Mouse (Mus musculus) gastrocnemius, postnatal 14 days (tissue): ENCODE measurements around the gene Mettl7a1. TPM values are rescaled to one million over a fixed set of nuclear protein-coding genes. Genes with fewer than 3 reads are reported as not detected.
"Not testable (repeated sequence)": the region's sequence is repeated elsewhere in the genome, so short reads cannot be mapped to it uniquely, and the experiment has no call there.

Experiments used
- DNase-seq: peaks from one replicate; pipeline ENCODE4 v3.0.0; 2021; ENCODE audit warnings: mixed read lengths
- intact Hi-C: fragments of 180-260 bp; cut with DNase I; formaldehyde crosslinking; loops from one replicate; pipeline ENCODE4 v1.15.1; 2025; ENCODE audit warnings: low total_unique reads
- total RNA-seq, 2 experiments: library from RNA; stranded (reverse); gene quantifications; 2 replicates each; pipeline ENCODE4 v1.2.3; 2021

The Mettl7a1 gene
- total RNA-seq, 2 experiments from 2014 or later: 18.5 to 23.0 TPM

DNA sequence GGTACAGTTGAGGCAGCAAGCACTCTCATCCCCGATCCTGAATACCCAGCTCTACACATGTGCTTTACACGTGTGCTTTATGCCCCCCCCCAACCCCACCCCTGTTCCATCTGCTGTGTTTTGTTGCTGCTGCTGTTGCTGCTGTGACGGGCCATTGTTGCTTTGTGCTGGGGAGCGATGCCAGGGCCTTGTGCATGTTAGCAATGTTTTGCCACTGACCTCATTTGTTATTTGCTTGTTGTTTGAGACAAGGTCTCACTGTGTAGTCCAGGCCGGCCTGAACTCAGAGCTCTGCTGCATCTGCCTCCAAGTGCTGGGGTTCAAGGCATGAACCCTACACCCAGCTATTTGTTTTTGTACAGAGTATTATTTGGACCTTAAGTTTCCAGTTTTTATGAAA is 13.1 kb upstream of the Mettl7a1 start:
- intact Hi-C loops: no loop called here
- DNase-seq: no peak

DNA sequence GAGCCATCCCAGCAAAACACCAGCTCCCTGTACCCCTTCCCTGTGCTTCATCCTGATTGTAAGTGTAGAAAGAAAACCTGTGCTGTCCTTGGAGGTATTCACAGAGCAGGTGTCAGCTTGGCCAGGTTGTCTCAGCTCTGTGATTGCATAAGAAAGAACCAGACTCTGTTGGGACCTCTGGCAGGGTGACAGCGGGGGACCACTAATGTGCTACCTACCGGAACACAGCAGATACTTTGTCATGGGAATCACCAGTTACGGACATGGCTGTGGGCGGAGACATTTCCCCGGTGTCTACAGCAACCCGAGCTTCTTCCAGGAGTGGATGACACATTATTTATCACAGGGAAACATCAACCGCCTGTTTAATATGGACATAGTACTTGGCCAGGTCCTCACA is 11.6 kb upstream of the Mettl7a1 start:
- no peak for DNase-seq
- intact Hi-C loops: no loop called here

DNA sequence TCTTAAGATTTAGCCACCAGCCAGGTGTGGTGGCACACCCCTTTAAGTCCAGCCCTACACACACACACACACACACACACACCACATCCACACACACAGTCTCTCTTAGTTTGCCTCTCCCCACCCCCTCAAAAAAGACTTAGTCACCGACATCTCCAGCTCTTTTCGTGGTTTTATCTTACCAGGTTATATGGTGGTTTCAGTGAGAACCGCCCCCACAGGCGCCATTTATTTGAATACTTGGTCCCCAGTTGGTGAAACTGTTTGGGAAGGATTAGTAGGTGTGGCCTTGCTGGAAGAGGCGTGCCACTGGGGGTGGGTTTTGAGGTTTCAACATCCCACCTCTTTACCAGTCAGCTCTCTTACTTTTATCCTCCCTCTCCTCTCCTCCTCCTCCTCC is 6.1 kb upstream of the Mettl7a1 start:
- DNase-seq: no peak
- intact Hi-C loops: no loop called here

DNA sequence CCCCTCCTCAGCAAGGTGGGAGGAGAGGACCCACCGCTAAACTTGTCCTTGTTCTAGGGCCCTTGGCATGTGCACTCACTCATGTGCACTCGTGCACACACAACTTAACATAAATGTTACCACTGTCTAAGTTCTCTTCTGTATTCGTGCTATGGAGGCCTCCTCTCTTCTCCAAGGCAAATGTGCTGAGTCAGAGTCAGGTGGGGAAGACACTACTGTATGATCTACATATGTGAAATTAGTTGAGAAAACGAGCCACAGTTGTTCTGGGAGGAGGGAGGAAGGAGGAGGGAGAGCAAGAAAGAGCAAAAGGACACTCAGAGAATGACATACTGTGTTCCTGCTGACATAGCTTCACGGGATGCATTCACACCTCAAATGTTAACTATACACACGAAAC is 3.4 kb upstream of the Mettl7a1 start:
- DNase-seq: no peak
- intact Hi-C loops: no loop called here

DNA sequence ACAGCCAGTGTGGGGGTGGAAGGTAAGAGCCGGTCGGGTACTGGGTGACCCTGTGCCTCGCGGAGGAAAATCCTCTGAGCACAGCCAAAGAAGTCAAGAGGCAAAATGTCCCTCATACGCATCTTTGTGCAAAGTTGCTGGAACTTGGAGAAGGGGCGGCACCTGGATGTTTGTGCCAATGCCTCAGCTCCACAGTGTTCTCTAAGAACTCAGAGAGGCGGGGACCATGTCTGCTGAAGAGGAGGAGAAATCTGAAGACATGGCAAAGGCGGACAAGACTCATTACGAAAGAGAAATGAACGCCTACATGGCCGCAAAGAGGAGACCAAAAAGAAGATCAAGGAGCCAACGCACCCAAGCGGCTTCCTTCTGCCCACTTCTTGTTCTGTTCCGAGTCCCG is 2.4 kb upstream of the Mettl7a1 start:
- no peak for DNase-seq
- intact Hi-C loops: no loop called here

DNA sequence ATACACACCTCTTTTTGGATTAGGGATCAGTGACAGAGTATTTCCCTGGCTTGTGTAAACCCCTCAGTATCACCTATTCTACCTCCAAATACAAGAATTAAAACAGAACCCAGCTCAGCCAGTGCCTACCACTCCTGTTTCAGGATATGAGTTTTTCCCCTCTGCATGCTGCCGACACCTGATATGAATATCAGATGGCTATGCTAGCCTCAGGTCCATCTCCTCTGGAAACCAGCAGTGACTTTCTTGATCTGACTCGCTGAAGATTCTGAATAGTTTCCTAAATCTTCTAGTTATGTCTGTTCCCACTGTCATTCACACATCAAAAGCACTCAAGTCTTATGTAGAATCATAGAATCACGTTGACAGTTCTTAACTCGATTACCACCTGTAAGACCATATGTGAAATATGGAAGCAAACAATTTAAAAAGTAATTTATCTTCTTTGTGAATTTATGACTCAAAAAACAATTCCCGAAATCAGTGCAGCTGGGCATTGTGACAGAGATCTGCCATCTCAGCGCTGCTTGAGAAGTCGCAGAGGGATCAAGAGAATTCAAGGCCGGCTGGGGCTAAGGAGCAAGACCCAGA is 417 bp upstream of the Mettl7a1 start:
- no peak for DNase-seq
- intact Hi-C loops: no loop called here

GRCm38 (mm10) chr15:100306201-100306600 is 2.3 kb downstream of the Mettl7a1 start:
- intact Hi-C loops: no loop called here
- no peak for DNase-seq

DNA sequence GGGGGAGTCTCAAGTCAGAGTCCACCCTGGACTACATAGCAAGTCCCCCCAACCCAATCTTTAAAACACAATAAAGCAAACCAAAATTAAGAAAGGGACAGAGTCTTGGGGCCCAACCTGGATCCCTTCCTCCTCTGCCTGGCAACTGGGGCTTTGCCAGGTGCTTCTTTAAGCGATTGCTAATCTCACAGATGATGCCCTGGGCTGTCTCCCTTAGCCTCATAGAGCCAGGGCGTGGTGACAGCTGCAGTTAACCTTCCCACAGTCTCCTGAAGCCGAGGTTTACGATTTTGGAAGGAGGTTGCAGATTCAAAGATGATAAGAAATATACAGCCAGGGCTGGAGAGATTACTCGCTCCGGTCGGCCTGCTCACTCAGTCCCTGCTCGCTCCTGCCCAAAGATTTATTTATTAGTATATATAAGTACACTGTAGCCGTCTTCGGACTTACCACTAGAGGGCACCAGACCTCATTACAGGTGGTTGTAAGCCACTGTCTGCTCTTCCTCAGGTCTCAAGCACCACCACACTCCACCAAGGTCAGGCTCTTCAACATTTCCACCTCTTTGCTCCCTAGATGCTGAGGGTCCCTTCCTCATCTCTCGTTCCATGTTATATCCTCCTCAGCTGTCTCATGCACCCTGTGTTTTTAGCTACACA is 3.6 kb downstream of the Mettl7a1 start:
- intact Hi-C loops, DNase-seq: not testable (repeated sequence)

GRCm38 (mm10) chr15:100312346-100312745 is 8.4 kb downstream of the Mettl7a1 start:
- intact Hi-C loops: no loop called here
- DNase-seq: no peak

GRCm38 (mm10) chr15:100314448-100315145 is 10.7 kb downstream of the Mettl7a1 start:
- intact Hi-C loops: no loop called here
- DNase-seq: no peak

DNA sequence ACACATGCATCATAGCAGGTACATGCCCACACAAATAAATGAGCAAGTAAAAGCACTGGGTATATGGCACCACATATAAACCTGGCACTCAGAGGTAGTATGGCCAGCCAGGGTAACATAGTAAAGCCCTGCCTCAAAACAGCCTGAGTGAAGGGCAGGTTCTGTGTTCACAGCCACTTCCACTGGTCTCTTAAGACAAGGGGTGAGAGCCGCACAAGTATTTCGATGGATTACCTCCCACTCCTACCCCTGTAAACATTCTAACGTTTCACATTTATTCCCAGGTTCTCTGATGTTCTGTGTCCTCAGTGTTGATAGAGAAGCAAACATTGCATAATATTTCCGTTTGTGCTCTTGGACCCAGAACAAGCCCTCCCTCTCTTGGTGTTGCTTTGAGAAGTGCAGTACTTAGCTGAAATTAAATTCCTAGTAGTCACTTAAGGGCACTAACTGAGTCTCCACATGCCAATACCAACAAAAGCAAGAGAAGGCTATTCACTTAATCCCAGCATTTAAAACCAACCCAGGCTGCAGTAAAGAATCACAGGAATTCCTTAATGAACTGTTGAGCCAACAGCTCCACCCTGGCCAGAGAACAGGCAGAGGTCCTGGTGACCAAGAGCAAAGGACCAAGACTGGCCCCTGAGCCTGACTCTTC is 14.2 kb downstream of the Mettl7a1 start:
- DNase-seq, intact Hi-C loops: not testable (repeated sequence)

- intact Hi-C loops: no loop called here
- DNase-seq: no peak
Measured at GRCm38 (mm10) chr15:100319884-100320283, 15.9 kb downstream of the Mettl7a1 start.

DNA sequence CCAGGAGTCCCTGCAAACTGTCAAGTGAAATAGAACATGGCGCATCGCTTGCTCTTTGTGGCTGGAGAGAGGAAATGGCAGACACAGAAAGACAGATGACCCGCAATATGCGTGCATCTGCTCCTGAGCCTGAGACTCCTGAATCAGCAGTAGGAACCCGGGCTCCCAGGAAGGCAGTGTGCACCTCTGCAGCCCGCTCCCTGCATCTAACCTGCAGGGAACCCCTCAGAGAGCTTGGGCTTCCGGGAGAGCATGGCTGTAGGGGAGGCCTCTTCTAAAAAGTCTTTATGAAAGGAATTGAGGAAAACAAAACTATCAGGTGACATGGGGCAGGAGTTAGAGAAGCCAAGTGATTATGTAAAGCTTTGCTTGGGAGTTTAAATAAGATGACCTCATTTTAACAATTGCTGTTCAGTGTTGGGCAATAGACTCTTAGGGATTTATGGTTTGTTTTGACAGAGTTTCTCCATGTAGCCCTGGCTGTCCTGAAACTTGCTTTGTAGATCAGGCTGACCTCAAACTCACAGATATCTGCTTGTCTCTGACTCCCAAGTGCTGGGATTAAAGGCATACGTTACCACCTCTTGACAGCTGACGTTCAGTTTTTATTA is 16.5 kb downstream of the Mettl7a1 start:
- intact Hi-C loops: no loop called here
- DNase-seq: no peak

GRCm38 (mm10) chr15:100321134-100321533 is 17.2 kb downstream of the Mettl7a1 start:
- DNase-seq: no peak
- intact Hi-C loops: no loop called here

GRCm38 (mm10) chr15:100324021-100324591 is 20.2 kb downstream of the Mettl7a1 start:
- DNase-seq: no peak
- intact Hi-C loops: no loop called here

GRCm38 (mm10) chr15:100325235-100325634 is 21.3 kb downstream of the Mettl7a1 start:
- DNase-seq: no peak
- intact Hi-C loops: no loop called here

GRCm38 (mm10) chr15:100328089-100328488 is 24.1 kb downstream of the Mettl7a1 start:
- intact Hi-C loops, DNase-seq: not testable (repeated sequence)

- intact Hi-C loops, DNase-seq: not testable (repeated sequence)
Measured at GRCm38 (mm10) chr15:100329336-100329735, 25.4 kb downstream of the Mettl7a1 start.

DNA sequence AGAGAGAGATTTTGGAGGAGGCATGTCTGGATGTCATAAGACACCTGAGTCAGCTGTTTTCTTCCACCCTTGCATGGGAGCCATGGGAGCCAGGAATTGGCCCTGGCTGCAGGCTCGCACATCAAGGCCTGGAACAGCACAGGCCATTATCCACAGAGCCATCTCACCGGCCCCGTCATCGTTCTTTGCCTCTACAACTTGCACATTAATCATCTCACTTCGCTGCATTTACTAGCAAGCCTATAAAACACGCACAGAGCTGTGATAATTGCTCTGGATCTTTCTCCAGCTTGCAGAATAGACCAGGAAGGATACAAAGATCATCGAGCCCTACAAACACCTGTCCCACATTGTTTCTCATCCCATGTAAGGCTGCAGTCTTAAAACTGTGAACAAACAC is 26.8 kb downstream of the Mettl7a1 start:
- DNase-seq: no peak
- intact Hi-C loops: no loop called here
